Mouse (Mus musculus): ENCODE results near the gene Pick1. TPM values are rescaled to one million over a fixed set of nuclear protein-coding genes. Genes with fewer than 3 reads are reported as not detected.
"Not testable (repeated sequence)": the region's sequence is repeated elsewhere in the genome, so short reads cannot be mapped to it uniquely, and the experiment has no call there.

The Pick1 gene
- total RNA-seq, 2 experiments from 2014 or later: 26.9 to 30.9 TPM

DNA sequence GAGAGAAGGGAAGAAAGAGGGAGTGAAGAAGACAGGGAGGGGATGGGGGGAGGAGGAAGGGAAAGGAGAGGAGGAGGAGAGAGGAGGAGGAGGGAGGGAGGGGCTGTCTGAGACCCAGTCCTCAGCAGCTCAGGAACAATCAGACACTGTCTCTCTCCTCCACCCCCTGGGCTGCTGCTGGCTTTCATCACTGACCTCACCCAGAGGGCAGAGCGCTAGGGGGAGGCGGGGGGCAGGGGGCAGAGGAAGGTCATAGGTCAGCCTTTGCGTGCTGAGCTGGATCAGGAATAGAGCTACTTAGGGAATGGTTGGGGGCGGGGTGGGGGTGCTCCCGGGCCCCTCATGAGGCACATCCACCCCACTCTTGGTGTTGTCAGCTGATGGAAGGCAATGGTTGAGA is 5.3 kb upstream of the Pick1 start:
- no peak for DNase-seq
- intact Hi-C loops (cut with DNase I): loop anchor here (5.0 kb wide), 1 partner anchor 244 kb away; no protein-coding TSS in a partner anchor

DNA sequence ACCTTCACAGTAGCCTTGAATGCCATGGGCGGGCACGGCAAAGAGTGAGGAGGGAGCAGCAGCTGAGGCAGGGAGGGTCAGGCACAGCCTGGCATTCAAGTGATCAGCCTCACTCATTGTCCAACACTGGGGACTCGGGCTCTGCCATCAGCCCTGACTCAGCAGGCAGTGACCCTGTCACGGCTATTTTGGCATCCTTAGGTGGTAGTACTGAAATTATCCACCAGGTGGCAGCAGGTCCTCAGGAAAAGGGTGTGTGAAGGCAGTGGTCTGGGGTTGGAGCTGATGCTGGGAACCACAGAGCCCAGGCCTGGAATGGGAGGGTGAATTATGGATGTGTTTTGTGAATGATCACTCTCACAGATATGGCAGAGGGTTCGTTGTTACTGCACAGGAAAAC is 4.3 kb upstream of the Pick1 start:
- peak; percentile 76 to 84 for DNase-seq
- intact Hi-C loops (cut with DNase I): loop anchor here (5.0 kb wide), 1 partner anchor 243 kb away; no protein-coding TSS in a partner anchor

DNA sequence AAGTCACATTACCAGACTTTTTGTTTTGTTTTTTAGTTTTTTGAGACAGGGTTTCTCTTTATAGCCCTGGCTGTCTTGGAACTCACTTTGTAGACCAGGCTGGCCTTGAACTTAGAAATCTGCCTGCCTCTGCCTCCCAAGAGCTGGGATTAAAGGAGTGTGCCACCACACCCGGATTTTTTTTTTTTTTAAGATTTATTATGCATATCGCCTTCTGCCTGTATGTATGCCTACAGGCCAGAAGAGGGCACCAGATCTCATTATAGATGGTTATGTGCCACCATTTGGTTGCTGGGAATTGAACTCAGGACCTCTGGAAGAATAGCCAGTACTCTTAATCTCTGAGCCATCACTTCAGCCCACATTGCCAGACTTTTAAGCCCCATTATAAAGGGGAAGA is 3.2 kb upstream of the Pick1 start:
- intact Hi-C loops (cut with DNase I); DNase-seq: not testable (repeated sequence)

DNA sequence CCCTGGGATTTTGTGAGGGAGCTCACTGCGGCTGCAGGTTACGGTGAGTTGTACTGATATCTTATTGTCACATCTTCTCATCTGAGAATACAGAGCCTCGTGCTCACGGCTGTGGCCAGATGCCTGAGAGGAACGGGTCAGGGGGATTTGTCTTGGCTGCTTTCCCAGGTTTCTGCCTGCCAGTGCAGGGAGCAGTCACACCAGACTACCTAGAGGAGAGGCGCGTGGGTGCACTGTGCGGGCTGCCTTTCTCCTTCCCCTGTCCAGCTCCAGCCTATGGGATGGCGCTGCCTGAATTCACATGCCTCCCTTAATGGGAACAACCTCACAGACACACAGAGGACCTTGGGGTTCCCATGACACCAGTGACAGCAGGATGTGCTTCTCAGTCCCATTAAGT is 6.3 kb downstream of the Pick1 start:
- intact Hi-C loops (cut with DNase I): no loop called here

DNA sequence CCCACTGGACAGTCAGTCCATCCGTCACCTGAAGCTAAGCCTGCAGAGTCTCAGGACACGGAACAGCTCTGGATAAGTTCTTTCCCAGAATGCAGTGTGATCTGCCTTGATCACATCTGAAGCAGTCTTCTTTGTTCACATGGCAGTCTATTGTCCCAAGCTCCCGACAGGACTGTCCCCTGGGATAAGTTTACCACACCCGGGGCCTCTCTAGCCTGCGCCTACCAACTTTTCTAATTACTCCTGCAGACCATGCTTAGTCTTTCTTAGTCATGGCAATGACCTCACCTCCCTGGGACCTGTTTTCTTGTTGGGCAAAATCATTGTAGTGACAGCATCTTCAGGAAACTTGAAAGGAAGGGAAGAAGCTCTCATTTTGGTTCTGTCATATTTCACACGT is 9.1 kb downstream of the Pick1 start:
- intact Hi-C loops (cut with DNase I): no loop called here
- DNase-seq: no peak

More for the DNA sequence above, 6.3 kb downstream of the Pick1 start:
- no peak for DNase-seq

DNA sequence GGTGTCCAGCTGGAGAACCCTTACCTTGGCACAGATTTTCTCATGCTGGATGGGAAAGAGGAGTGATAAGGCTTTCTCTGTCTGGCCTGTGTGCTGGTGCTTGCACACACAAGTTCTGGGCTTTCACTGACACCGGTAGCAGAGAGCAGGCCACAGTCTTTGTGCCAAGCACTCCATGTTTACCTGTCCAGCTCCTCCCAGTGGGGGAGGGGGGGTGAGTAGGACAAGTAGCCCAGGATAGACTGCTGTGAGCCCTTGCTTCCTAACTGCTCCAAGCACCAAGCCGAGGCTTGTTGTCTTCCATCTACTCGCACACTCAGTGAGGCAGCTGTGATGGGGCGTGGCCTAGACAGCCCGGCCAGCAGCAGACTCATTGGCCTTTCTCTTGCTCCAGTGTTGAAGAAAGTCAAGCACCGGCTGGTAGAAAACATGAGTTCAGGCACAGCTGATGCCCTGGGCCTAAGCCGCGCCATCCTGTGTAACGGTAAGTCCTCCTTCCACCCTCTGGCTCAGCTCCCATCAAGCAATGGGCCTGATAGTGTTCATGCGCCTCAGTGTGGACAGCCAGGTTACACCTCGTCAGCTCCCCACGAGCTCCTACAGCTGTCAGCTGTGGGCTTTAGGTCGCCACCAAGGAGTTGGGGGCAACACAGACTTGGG is 13.7 kb downstream of the Pick1 start:
- no peak for DNase-seq
- intact Hi-C loops (cut with DNase I): loop anchor here (2.0 kb wide), 1 partner anchor 224 kb away; no protein-coding TSS in a partner anchor

DNA sequence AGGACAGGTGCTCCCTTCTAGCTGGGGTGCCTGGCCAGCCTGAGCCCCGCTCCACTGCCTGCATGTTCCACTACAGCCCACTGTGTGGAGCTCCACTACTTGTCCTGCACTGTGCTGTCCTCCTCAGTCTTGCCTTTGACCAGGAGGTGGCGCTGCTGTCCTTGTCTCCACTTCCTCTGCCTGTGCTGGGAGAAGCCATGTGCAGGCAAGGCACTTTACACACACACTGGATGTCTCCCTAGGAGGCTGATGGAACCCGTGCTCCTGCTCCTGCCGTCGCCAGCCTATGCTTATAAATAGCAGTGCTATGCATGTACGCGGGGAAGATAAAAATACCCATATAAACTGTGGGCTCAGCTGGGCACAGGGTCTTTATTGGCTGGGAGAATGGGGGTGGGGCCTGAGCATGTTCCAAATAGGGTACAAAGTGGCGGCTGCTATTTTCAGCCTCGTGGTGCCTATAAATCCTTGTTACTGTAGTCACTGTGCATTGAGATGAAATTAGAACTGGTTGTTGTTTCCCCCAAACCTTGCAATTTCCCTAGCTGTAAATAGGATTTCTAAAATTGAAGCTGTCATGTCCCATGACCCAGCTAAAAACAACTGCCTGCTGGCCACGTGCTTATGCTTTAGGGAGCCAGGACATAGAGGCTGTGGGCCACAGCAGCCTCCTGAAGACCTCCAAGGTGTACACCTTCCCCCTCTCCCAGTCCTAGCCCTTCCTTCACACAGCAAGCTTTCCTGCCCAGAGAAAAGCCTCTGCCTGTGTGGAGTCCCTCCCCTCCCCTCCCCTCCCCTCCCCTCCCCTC is 14.5 kb downstream of the Pick1 start:
- intact Hi-C loops (cut with DNase I): loop anchor here (2.0 kb wide), 1 partner anchor 223 kb away; no protein-coding TSS in a partner anchor
- DNase-seq: peak; percentile 93 to 97

DNA sequence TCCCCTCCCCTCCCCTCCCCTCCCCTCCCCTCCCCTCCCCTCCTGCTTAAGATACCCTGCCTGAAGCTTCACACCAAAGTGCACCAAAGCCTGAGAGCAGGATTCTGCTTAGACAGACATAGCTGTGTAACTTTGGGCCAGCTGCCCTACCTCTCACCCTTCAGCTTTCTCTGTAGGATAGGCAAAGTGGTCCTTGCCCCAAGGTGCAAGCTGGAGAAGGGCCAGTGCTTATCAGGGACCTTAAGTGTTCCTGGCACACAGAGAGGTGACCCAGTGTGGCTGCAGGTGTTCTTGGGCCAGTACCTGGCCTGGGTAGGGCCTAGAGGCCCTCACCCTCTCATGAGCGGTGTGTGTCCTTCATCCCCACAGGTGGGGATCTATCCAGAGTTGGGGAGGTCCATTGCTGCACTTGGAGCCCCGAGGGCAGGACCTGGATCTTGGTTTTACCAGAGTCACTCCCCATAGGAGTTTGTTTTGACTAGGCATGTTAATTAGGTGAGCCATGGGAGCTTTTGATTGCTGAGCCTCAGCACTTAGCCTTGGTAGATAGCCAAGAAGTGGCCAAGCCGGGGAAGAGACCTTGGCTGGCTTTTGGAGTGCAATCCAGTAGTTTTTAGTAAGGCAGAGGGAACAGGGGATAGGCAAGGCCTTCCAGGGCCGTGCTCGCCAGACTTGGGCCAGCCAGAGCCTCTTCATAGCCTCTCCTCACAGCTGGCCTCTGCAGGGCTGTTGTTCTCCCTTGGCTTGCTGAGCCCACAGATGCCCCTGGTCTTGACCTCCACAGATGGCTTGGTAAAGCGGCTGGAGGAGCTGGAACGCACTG is 15.3 kb downstream of the Pick1 start:
- DNase-seq: no peak
- intact Hi-C loops (cut with DNase I): no loop called here

DNA sequence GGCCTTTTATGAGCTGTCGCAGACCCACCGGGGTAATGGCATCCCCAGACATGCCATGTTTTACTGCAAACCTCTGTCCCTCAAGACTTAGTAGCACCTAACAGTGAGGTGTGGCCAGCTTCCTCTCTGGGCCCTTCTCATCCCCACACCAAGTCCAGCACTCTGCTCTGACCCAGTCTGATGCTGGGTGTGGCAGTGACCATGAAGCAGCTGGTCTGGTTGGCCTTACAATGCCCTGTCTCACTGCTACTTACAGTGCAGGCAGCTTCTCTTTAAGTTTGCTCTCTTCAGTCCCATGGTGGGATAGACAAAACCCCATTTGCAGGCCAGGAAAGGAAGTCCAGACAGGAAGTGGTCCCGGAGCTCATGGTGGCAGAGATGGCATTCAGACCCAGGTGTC is 16.3 kb downstream of the Pick1 start:
- no peak for DNase-seq
- intact Hi-C loops (cut with DNase I): loop anchor here (5.0 kb wide), 1 partner anchor 137 kb away; no protein-coding TSS in a partner anchor

DNA sequence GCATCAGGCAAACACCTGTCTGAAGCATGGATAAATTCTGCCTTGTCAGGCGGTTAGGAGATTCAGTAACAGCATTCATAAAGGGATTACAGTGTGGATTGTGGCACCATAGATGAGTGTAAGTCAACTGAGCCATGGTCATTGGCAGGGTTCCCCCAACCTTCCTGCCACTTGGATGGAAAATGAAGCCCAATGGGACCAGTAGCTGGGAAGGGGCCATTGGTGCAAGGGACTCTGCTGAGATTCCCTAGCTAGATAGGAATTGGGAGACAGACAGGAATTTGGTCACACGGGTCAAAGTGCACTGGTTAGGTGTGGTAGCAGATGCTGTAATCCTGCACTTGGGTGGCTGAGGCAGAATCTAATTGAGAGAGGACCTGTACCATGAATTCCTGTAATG is 21.3 kb downstream of the Pick1 start:
- intact Hi-C loops (cut with DNase I): no loop called here
- DNase-seq: no peak

DNA sequence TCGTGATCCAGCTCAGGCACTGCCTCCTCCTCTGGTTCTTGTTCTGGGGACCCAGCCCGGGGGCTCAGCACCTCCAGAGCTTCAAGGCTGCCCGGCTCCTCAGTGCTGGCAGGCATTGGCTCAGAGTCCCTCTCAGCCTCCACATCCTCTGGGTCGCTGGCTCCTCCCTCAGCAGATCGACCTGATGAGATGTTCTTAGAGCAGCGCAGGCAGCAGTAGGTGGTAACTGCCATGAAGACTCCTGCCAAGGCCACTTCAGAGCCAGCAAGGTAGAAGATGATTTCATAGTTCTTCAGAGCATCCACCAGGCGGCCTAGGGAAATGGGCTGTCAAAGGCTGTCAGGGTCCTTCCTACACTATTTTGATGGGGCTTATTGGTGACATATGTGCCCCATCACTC is 22.2 kb downstream of the Pick1 start:
- DNase-seq: no peak
- intact Hi-C loops (cut with DNase I): no loop called here

DNA sequence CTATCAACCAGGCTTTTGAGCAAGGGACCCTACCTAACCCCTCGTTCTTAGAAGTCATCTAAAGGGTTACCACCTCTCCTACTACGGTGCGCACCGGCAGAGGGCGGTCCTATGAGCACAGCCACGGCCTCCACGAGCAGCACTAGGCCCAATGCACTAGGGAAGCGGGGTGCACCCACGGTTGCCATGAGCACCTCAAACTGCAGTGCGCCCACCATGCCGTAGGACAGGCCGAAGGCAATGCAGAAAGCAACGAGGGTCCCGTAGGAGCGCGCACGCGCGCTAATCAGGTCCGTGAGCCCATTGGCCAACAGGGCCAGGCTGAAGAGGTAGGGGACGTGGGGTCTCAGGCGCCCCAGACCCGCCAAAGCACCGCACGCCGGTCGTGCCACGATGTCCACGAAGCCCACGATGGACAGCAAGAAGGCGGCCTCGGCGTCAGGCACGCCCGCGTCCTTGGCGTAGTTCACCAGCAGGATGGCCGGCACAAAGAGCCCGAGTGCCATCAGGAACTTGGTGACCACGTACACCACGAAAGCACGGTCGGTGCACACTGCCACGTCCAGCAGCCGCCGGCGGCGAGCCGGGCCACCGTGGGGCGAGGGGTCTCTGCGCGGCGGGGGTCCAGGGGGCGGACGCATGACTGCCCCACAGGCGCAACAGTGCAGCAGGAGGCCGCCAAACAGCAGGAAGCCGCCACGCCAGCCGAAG is 23.0 kb downstream of the Pick1 start:
- DNase-seq: no peak

DNA sequence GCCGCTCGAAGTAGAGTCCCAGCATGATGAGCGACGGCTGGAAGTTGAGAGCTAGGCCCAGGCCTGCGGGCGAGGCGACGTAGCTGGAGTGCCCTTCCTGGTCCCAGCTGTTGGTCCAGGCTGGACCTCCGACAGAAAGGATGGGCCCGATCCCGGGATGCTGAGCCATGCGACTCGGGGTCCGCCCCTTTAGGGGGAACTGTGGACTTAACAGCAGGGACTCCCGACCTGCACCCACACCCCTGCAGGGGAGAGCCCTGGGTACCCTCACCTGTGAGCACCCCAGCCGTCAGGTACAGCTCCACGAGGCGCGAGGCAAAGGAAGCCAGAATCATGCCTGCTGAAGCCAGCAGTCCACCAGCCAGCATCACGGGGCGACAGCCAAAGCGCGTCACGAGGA is 23.6 kb downstream of the Pick1 start:
- intact Hi-C loops (cut with DNase I): no loop called here
- DNase-seq: no peak

More for the DNA sequence above, 23.0 kb downstream of the Pick1 start:
- intact Hi-C loops (cut with DNase I): no loop called here

DNA sequence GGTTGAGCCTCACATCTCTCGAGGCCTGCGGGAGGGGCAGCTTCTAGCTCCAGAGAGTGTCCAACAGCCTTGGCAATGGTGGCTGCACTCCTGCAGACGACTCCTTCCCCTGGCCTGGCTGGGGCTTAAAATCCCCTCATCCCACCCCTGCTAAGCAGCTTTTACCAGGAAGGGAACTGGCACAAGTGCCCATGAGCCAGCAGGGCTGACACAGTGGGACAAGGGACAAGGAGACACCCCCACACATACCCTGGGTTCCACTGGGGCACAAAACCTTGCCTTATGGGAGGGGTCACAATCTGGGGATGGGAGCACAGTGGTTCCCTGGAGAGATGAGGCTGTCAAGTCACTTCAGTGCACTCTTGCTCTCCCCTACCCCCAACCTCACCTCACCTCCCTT is 25.7 kb downstream of the Pick1 start, which contains the start of gene Slc16a8:
Gene Slc16a8 (minus strand): TSS at position 101 of the 400 bp plus-strand sequence.
- intact Hi-C loops (cut with DNase I): no loop called here
- no peak for DNase-seq

DNA sequence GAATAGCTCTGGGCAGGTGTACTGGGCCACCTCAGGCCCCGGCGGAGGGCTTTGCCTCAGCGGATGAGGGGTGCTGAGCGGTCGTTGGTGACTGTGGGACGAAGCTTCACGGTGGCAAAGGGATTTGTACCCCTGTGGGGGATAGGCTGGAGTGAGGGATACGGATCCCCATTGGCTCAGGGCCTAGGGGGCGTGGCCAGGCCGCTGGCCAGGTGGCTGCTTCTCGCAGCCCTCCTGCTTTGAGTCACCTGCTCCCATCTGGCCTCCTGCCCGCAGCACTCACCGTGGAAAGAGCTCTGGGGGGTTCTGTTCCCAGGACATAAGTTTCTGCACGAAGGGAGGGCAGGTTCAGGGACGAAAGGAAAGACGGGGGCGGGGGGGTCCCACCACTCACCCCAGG is 29.5 kb downstream of the Pick1 start:
- DNase-seq: no peak
- intact Hi-C loops (cut with DNase I): no loop called here

DNA sequence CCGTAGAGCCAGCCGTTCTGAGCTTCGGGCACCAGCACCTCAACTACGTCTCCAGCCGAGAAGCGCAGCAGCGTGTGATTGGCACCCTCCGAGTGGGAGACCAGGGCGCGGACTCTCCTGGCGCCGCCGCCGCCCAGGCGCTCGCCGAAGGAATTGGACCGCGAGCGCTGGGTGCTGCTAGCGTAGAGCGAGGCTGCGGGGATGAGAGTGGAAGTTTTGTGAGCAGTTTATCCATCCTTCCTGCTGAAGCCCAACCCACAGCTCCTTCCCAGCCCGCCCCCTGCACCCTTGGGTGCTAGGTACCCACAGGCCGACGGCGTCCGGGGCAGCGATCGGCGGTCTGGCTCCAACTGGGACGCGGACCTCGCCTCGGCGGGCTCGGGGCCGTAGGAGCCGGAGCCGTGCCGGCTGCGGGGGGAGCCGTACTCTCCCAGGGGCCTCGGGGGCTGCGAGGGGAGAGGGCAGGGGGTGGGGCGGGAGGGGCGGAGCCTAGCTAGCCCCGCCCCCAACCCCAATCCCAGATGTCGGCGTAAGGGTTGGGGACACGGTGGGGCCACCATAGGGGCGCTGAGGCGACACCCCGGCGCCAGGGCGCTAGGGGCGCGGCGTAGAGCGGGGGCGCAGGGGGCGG is 32.2 kb downstream of the Pick1 start:
- peak in 1 of 2 experiments; percentile 47 for DNase-seq
- intact Hi-C loops (cut with DNase I): no loop called here

DNA sequence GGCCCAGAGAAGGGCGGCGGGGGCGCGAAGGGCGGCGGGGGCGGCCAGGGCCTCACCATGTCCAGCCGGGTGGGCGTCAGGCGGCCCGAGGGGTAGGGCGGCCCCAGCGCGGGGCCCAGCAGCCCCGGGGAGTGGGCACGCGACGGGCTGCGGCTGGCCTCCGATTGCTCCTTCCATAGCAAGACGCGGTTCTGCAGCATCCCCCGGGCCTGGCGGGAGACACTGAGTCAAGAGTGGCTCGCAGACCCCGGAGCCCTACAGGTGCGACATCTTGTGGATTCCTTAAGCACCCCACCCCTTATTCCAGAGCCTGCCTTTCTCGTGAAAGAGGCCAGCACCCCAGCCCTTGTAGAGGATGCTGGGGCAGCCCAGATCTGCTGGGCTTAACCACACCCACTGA is 32.8 kb downstream of the Pick1 start:
- DNase-seq: no peak

DNA sequence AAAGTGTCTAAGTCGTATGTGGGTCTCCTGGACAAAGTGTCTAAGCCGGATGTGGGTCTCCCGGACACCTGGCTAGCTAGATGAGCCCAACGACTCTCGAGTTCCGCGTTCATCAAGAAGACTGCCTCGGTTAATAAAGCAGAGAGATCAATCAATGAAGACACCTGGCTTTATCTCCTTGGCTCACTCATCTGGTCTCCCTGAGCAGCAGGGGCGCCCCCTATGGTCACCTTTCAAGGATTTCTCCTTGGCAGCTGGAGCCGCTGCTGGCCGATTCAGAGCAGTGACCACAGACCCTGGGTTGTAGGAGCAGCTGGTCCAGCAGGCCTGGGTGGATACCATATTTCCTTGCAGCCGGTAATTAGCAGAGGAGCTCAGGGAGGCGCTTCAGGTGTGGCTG is 33.4 kb downstream of the Pick1 start:
- no peak for DNase-seq
- intact Hi-C loops (cut with DNase I): no loop called here

More for the DNA sequence above, 32.8 kb downstream of the Pick1 start:
- intact Hi-C loops (cut with DNase I): no loop called here

DNA sequence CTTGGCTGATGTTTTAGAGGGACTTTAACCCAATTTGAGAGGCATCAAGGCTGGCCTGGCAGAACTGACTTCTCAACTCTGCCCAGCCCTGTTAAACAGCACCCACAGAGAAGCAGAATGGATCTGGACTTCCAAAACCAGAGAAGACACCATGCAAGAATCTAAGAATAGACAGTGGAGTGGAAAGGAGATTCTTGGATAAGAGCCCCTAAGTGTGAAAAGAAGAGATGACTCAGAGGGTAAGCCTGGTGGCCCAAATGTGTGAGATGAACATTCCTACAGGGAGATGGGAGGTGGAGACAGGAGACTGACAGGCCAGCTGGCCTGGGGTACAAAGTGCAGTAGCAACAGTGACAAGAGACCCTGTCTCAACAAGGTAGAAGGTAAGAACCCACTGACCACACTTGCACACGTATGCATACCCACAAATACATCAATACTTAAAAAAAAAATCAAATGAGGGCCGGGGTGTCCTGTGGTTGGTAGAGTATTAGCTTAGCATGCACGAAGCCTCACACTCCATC is 33.9 kb downstream of the Pick1 start:
- no peak for DNase-seq
- intact Hi-C loops (cut with DNase I): no loop called here
